Mouse (Mus musculus) cortical plate, adult 2 months (tissue): ENCODE results near the gene Fezf1. TPM values are rescaled to one million over a fixed set of nuclear protein-coding genes. Genes with fewer than 3 reads are reported as not detected.

Source experiments
- H3K27ac ChIP-seq: fragments of 200-500 bp; 2 replicates; pipeline ENCODE4 v1.5.1; 2012; ENCODE audit warnings: low read length, control low read depth, inconsistent platforms; ENCODE audit not compliant: insufficient read depth
- H3K4me1 ChIP-seq: fragments of 200-500 bp; 2 replicates; pipeline ENCODE4 v1.6.1; 2011; ENCODE audit warnings: low read length; ENCODE audit not compliant: control insufficient read depth, insufficient read depth
- H3K4me3 ChIP-seq: fragments of 200-500 bp; 2 replicates; pipeline ENCODE4 v1.5.1; 2011; ENCODE audit warnings: mild to moderate bottlenecking, low read length, control low read depth; ENCODE audit not compliant: insufficient read depth
- CTCF ChIP-seq: fragments of 200-500 bp; IDR thresholded peaks from 2 replicates; pipeline ENCODE4 v1.5.1; 2011; ENCODE audit warnings: mild to moderate bottlenecking, control low read depth, low read length; ENCODE audit not compliant: insufficient read depth; ENCODE audit errors: extremely low read depth
- POLR2A ChIP-seq: fragments of 200-500 bp; IDR thresholded peaks from 2 replicates; pipeline ENCODE4 v1.6.1; 2011; ENCODE audit warnings: mild to moderate bottlenecking, low read length, control low read depth; ENCODE audit not compliant: insufficient read depth; ENCODE audit errors: extremely low read depth
- polyA plus RNA-seq: library from polyadenylated mRNA; depleted of rRNA; stranded (reverse); fragments of >200 nt; gene quantifications from 2 replicates; pipeline ENCODE4 v1.2.3, GENCODE M21; 2012

The Fezf1 gene
- polyA plus RNA-seq, 1 experiment = 0.06 TPM

DNA sequence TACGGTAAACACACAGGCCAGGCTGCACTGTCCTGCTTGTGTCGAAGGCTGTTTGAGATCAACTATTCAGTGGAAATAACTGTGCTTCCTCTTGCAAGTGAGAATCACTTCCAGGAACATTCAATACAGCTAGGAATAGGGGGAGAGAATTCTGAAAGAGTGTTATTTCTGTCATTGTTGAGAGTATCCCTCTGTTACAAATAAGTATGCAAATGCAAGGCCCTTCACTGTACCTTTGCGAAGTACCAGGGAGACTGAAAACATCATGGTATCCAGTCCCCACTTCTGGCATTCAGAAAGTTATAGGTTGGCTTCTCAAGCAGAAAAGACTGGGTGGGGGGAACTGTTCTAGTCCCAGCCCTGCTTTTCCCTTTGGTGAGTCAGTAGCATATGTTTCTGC, 9.8 kb upstream of the Fezf1 start:
- no peak overlapping the region for H3K27ac ChIP-seq
- no peak for TF ChIP-seq POLR2A
- TF ChIP-seq CTCF = no peak
- no peaks in the 10 kb centered on the region for H3K4me1 ChIP-seq
- H3K4me3 ChIP-seq = no peak overlapping the region

DNA sequence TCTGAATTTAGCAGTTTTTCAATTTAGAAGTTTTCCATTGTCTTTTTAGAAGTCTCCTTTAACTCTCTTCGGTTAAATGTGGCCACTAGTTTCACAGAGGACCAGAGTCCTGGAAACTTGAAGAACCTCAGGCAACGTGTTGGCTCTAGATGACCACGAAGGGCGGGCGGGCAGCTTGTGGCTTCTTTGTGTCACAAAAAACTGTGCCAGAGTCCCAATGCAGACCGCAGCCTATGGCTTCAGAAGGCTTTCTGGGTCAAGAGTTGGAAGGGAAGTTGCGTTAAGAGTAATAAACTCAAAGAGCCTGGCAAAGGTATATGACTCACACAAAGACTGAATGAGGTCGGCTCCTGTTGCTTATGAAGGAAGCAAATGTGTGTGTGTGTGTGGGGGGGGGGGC, 7.0 kb upstream of the Fezf1 start:
- Histone ChIP-seq H3K4me3 (no peak overlapping the region), H3K4me1 (no peaks in the 10 kb centered on the region), H3K27ac (no peak overlapping the region)
- TF ChIP-seq POLR2A (no peak), CTCF (no peak)

DNA sequence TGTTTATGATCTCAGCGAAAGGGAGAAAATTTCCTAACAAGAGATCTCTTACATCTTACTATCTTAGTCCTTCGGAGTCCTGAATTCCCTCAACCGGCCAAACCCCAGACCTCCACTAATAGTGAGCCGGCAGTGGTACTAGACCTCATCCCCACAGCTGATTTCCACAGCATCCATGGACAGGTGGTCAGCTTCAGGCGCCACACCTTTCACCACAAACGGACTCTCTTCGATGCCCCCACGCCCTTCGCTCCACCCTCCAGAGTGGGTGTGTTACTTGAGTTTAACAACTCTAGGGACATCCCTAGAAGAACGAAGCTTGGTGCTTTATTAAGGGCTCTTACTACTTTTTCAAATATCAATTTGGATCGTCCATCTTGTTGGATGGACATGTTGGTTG, 6.5 kb upstream of the Fezf1 start:
- H3K4me1 ChIP-seq = no peaks in the 10 kb centered on the region
- TF ChIP-seq CTCF (no peak), POLR2A (no peak)
- H3K4me3 ChIP-seq = no peak overlapping the region
- no peak overlapping the region for H3K27ac ChIP-seq

DNA sequence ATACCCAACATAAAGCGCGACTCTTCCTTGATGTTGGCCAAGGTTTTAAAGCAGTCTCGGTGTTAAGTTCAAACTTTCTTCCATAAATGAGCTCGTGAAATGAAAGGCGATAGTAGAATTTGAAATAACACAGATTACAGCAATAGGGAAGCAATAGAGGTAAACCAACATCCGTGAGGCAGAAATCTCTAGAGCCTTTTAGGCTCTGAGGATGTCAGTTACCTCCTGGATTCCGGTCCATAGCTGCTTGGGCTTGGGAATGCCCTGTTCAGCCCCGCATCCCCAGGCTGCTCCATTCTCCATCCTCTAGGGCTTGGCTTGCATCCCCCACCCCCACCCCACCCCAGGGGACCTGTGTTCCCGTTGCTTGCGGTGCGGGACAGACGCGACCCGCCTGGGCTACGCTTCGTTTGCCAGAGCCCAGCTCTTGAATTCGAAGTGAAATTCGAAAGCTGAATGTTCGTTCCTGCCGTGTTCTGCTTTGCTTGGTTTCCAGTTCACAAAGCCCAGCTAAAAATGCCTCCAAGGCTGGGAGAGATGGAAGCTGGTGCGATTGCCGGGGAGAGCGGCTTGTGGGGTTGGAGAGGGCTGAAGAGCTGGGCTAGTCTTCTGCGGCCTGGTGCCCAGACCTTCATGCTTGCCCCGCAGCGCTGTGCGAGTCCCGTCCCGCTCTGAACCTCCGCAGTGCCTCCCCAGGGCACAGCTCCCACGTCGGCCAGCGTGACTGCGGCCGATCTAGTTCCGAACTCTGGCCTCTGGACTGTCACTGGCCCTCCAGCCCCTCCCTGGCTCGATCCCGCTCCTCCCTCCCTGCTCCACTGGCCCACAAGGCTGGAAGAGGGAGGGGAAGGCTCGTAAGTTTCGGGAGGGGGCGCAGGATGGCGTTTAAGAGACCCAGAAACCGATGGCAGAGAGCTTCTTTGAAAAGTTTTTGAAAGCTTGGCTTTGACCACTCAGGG, 5.5 kb upstream of the Fezf1 start:
- Histone ChIP-seq H3K27ac (no peak overlapping the region), H3K4me1 (no peaks in the 10 kb centered on the region), H3K4me3 (no peak overlapping the region)
- TF ChIP-seq POLR2A = no peak
- TF ChIP-seq CTCF = no peak

DNA sequence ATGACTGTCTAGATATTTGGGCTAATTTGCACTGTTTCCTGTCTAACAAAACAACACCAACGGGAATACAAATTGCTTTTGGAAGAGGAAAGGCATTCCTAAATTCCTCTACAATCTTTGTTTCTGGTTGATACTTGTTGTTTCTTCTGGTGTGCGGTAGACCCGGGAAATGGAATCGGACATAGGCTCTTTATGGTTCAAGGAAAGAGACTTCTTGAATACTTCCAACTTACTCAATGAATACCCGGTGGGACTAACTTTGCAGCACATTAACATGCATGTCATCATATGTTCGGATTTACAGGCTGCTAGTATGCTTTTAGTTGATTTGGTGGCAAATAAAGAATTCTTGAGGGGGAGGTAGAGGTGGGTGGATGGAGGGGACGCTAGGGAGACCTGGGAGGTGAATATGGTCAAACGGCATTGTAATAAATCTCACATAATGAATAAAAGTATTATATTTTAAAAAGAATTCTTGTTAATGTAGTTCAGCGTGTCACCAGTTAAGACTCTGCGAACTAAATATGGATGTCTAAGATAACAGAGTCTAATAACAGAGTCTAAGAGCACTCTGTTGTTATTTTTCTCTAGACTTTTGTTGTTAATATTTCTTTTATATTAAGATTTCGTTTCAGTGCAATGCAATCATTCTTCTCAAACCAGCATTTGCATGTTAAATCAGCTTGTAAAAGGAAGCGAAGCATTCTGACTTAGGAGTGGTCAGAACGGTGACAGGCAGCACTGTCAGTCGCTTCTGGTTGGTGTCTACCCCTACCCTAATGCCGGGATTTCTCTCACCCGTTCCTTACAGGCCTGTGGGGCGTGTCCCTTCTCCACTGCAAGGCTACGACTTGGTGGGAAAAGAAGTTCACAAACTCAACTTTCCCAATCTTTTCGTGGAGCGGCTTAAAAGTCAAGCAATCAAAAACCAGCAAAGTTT, 4.3 kb upstream of the Fezf1 start:
- TF ChIP-seq POLR2A (no peak), CTCF (no peak)
- H3K27ac ChIP-seq = no peak overlapping the region
- no peak overlapping the region for H3K4me3 ChIP-seq

DNA sequence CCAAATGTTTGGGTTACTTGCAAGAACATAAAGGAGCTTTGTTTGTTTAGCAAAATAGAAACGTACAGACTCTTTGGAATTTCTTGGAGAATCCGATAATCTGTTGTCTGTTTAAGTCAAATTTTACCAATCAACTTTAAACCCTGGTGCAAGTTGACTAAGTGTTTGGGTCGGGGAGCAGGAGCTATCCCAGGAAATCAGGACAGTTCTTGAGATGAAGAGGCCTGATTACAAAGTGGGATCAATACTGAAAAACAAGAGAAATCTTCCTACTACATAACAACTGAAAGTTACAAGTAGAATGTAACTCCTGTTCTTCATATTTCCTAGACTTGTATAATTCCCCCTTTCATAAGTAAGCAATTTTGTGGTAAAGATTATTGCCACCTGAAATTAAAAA, 3.3 kb upstream of the Fezf1 start:
- no peak for TF ChIP-seq CTCF
- TF ChIP-seq POLR2A = no peak
- H3K27ac ChIP-seq = no peak overlapping the region
- H3K4me1 ChIP-seq = no peaks in the 10 kb centered on the region
- H3K4me3 ChIP-seq = no peak overlapping the region

More for the DNA sequence above, 4.3 kb upstream of the Fezf1 start:
- H3K4me1 ChIP-seq = no peaks in the 10 kb centered on the region

DNA sequence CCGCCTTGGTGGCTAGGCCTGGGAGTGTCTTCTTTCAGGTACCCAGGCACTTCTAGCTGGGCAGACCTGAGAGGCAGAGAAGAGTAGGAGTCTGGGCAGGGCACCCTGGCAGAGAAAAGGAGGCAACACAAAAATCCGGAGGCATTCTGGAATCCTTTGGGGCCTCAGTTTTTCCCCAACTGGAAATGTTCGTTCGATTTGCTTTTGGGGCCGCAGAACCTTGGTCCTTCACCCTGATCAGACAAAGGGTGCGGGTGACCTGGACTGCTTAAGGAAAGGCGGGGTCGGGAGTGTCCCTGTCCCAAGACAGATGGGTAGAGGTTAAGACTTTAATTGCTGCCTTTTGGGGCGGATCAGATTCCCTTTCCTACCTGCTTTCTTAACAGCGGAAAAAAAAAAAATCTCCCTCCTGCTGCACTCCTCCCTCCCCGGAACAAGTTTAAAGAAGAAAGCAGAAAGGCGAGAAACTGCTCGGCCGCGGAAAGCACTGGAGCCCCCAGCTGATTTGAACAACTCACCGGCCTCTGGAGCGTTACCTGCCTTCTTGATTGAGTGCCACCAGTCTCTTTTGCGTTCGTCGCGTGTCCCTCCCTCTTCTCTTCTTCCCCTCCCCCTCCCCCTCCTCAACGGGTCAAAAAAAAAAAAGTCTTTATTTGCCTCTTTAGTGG, 2.3 kb upstream of the Fezf1 start:
- TF ChIP-seq POLR2A (no peak), CTCF (no peak)
- Histone ChIP-seq H3K4me3 (no peak overlapping the region), H3K4me1 (no peaks in the 10 kb centered on the region), H3K27ac (no peak overlapping the region)

DNA sequence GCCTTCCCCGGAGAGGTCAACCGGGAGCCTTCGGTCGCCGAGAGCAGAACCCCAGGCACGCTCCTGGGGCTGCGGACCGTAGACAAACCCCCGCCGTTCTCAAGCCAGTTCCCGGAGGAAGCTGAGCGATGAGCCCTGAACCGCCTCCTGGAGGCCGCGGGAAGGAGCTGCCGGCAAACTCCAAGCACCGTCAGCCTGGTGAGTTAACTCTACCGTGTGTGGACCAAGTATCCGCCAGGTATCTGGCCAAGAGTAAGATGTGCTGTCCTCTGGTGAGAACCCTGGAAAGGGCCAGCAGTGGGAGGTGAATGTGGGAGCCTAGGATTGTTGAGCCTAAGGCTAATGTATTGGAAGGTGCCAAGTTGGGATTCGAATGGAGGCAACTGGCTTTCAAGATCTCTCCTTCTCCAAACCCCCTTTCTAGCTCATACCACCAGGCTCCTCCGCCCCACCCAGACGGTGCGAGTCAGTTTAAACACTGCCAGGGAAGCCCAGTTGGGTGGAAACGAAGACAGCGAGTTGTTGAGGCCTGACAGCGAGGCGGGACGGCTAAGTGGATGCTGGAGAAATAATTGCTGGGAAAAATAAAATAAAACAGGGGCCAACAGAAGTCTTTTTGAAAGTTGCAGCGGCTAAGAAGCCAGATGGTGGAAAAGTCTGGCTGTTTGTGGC, 1.6 kb upstream of the Fezf1 start:
- TF ChIP-seq POLR2A (no peak), CTCF (no peak)
- Histone ChIP-seq H3K4me1 (no peaks in the 10 kb centered on the region), H3K27ac (no peak overlapping the region), H3K4me3 (no peak overlapping the region)

DNA sequence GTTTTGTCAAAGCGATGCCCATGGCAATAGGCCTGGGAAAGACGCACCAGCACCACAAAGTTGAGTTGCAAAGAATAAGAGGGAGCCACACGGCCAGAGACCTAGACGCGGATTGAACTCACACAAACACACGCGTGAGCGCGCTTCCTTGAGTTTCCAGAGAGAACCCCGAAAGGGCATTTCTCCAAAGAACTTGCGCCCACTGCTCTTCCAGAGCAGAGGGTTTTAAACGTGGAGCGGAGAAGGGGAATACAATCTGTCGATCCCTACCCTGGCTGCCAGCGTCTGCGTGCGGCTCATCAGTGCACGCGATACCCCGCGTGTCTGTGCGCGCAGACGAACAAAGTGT, 865 bp upstream of the Fezf1 start:
- Histone ChIP-seq H3K27ac (no peak overlapping the region), H3K4me1 (no peaks in the 10 kb centered on the region), H3K4me3 (no peak overlapping the region)
- TF ChIP-seq POLR2A (no peak), CTCF (no peak)
